In genomic region chr12:73045724-73046606, GRCm38 (mm10) we compare ENCODE assay signal across 8 mouse cellular contexts. TPM values are rescaled to one million over a fixed set of nuclear protein-coding genes. Genes with fewer than 3 reads are reported as not detected.
DNase-seq lines count a peak whose midpoint lies in the region; ATAC-seq and TF ChIP-seq lines count a peak whose summit lies in the region.

No protein-coding gene starts in this region.

- peak overlapping the region; percentile 96 for H3ac ChIP-seq in myocyte (ENCODE audit: control insufficient read depth, insufficient read length)

- peaks cover 93% of the 10 kb centered on the region for H3K27me3 ChIP-seq in kidney, embryonic 14.5 days (ENCODE audit: control insufficient read depth, insufficient read depth, low read length)
- H3K27me3 ChIP-seq in forebrain, postnatal 0 days (ENCODE audit: insufficient read depth, low read length), result peaks cover 87% of the 10 kb centered on the region
- peaks cover 86% of the 10 kb centered on the region for H3K27me3 ChIP-seq in intestine, embryonic 15.5 days (replicated peaks)
- H3K27me3 ChIP-seq in myocyte (ENCODE audit: control insufficient read depth, insufficient read depth, insufficient read length), result no peaks in the 10 kb centered on the region

- H3K27ac ChIP-seq in kidney, embryonic 14.5 days (ENCODE audit: low read depth, low read length), result no peak overlapping the region
- H3K27ac ChIP-seq in forebrain, postnatal 0 days (ENCODE audit: low read depth, low read length), result no peak overlapping the region
- H3K27ac ChIP-seq in intestine, embryonic 15.5 days, result no peak overlapping the region

- TF ChIP-seq POLR2A in myocyte (IDR thresholded peaks at IDR 0.05; ENCODE audit: insufficient read length, low read depth), result peak; percentile 25

- H3K4me1 ChIP-seq in kidney, embryonic 14.5 days (ENCODE audit: control insufficient read depth, insufficient read depth, low read length), result peaks cover 20% of the 10 kb centered on the region; the same call in 1 of the 2 replicates
- no peaks in the 10 kb centered on the region for H3K4me1 ChIP-seq in forebrain, postnatal 0 days (ENCODE audit: insufficient read depth)
- H3K4me1 ChIP-seq in intestine, embryonic 15.5 days (replicated peaks), result peaks cover 24% of the 10 kb centered on the region

- peak; percentile 29; the same call in 1 of the 2 replicates for ATAC-seq in kidney, embryonic 14.5 days (ENCODE audit: low FRiP score, low TSS enrichment)
- peak; percentile 57; the same call in 1 of the 2 replicates for ATAC-seq in forebrain, postnatal 0 days
- no peak for ATAC-seq in intestine, embryonic 15.5 days

- peak overlapping the region; percentile 70 for H3K4me2 ChIP-seq in kidney, embryonic 14.5 days (replicated peaks; ENCODE audit: low read depth, low read length)
- peak overlapping the region; percentile 44 for H3K4me2 ChIP-seq in forebrain, postnatal 0 days (ENCODE audit: low read depth)
- peak overlapping the region; percentile 86 for H3K4me2 ChIP-seq in intestine, embryonic 15.5 days (replicated peaks)
- H3K4me2 ChIP-seq in myocyte (ENCODE audit: low read depth), result peak overlapping the region; percentile 31

- H3K79me2 ChIP-seq in myocyte (ENCODE audit: control insufficient read depth, insufficient read depth), result peaks cover 61% of the 10 kb centered on the region

- peak overlapping the region; percentile 37; the same call in 1 of the 2 replicates for H3K9ac ChIP-seq in kidney, embryonic 14.5 days (ENCODE audit: low read depth, low read length)
- no peak overlapping the region for H3K9ac ChIP-seq in forebrain, postnatal 0 days
- no peak overlapping the region for H3K9ac ChIP-seq in intestine, embryonic 15.5 days

- WGBS in kidney, embryonic 14.5 days, result under 1% methylated on average over 77 of the region's 85 CpGs
- 1% methylated on average over 85 of the region's 85 CpGs for WGBS in forebrain, postnatal 0 days
- under 1% methylated on average over 85 of the region's 85 CpGs for WGBS in intestine, embryonic 15.5 days

- H3K36me3 ChIP-seq in kidney, embryonic 14.5 days (ENCODE audit: control insufficient read depth, insufficient read depth, low read length), result no peaks in the 10 kb centered on the region
- H3K36me3 ChIP-seq in forebrain, postnatal 0 days (ENCODE audit: insufficient read depth), result no peaks in the 10 kb centered on the region
- H3K36me3 ChIP-seq in intestine, embryonic 15.5 days, result no peaks in the 10 kb centered on the region
- peaks cover 7% of the 10 kb centered on the region for H3K36me3 ChIP-seq in myocyte (ENCODE audit: control insufficient read depth, insufficient read depth)

- no peaks in the 10 kb centered on the region for H3K9me3 ChIP-seq in kidney, embryonic 14.5 days (ENCODE audit: control insufficient read depth, low read length)
- H3K9me3 ChIP-seq in forebrain, postnatal 0 days (ENCODE audit: low read length), result no peaks in the 10 kb centered on the region
- H3K9me3 ChIP-seq in intestine, embryonic 15.5 days, result no peaks in the 10 kb centered on the region

- TF ChIP-seq CTCF in forebrain, postnatal 0 days (IDR thresholded peaks at IDR 0.05; ENCODE audit: low read depth), result no peak

- H3K4me3 ChIP-seq in kidney, embryonic 14.5 days (ENCODE audit: low read length), result peak overlapping the region; percentile 45
- peak overlapping the region; percentile 22 for H3K4me3 ChIP-seq in forebrain, postnatal 0 days (ENCODE audit: low read depth, low read length)
- H3K4me3 ChIP-seq in intestine, embryonic 15.5 days (replicated peaks), result peak overlapping the region; percentile 40
- H3K4me3 ChIP-seq in myocyte, result peak overlapping the region; percentile 100

- no peak for DNase-seq in kidney, postnatal 36 days
- DNase-seq in ES-CJ7 (ENCODE audit: low read depth, low spot score), result peak; percentile 59
- DNase-seq in forebrain, postnatal 0 days, result peak; percentile 10
- no peak for DNase-seq in layer of hippocampus, adult 11-12 months (ENCODE audit: low spot score)
- DNase-seq in urinary bladder, postnatal 10 days (ENCODE audit: low spot score), result no peak

TF ChIP-seq in myocyte, 11 proteins besides CTCF, POLR2A, EP300 and RAD21:
- TF ChIP-seq E2F4 (IDR thresholded peaks at IDR 0.05; ENCODE audit: insufficient read depth) (no peak), USF1 (IDR thresholded peaks at IDR 0.05; ENCODE audit: low read depth) (no peak), SRF (IDR thresholded peaks at IDR 0.05; ENCODE audit: control insufficient read depth, insufficient read length, low read depth) (no peak), CEBPB (IDR thresholded peaks at IDR 0.05; ENCODE audit: insufficient read depth, poor library complexity, severe bottlenecking) (no peak), POLR2AphosphoS2 (IDR thresholded peaks at IDR 0.05; ENCODE audit: insufficient read length, low read depth) (peak; percentile 21), MAX (IDR thresholded peaks at IDR 0.05; ENCODE audit: low read depth) (no peak), MYOG (IDR thresholded peaks at IDR 0.05; ENCODE audit: control insufficient read depth in 1 of 3, insufficient read depth in 1 of 3, insufficient read length in 2 of 3, low read depth in 2 of 3) (no peak), MYOD1 (IDR thresholded peaks at IDR 0.05; ENCODE audit: control insufficient read depth in 1 of 3, insufficient read length in 2 of 3, low read depth in 2 of 3) (no peak)

RNA-seq across cellular contexts. Expression of gene Six1, which starts 7.7 kb away (rescaled TPM):
- polyA plus RNA-seq in kidney, embryonic 14.5 days (2014; fragmentation: Nextera tagmentation; extraction: Ambion mirVana), result 0.12 and 0.16 TPM in 2 replicates
- total RNA-seq in forebrain, postnatal 0 days (2014; rRNA removed), result 0.62 and 0.77 TPM in 2 replicates
- polyA plus RNA-seq in forebrain, postnatal 0 days (2015; fragmentation: Nextera tagmentation; extraction: Ambion mirVana), result 0.65 TPM in 2 replicates
- 0.19 and 0.40 TPM in 2 replicates for polyA plus RNA-seq in intestine, embryonic 15.5 days (2015; fragmentation: Nextera tagmentation; extraction: Ambion mirVana)
- 71.7 TPM for polyA plus RNA-seq in myocyte (2012; fragmentation: generic; extraction: Trizol)

Comparison
In these comparisons a context has a peak if more than half of its experiments do, and no peak if none do; other contexts are left out.
1. H3K4me2 ChIP-seq: peak in every context shown above with its lines; median percentile 86 in intestine, embryonic 15.5 days; 70 in kidney, embryonic 14.5 days; 44 in forebrain, postnatal 0 days; 31 in myocyte.
2. H3K4me3 ChIP-seq: peak in every context shown above with its lines; median percentile 100 in myocyte; 45 in kidney, embryonic 14.5 days; 40 in intestine, embryonic 15.5 days; 22 in forebrain, postnatal 0 days.
3. DNase-seq: peak in ES-CJ7 (single experiment) and forebrain, postnatal 0 days (single experiment); none in kidney, postnatal 36 days (0 of 2), layer of hippocampus, adult 11-12 months (single experiment) and urinary bladder, postnatal 10 days (single experiment).
4. RNA of gene Six1, which starts 7.7 kb away (polyA plus RNA-seq): 71.7 TPM in myocyte (single experiment); 0.65 TPM in forebrain, postnatal 0 days, 0.19 to 0.40 TPM in intestine, embryonic 15.5 days and 0.12 to 0.16 TPM in kidney, embryonic 14.5 days; every median in the first group is over 10 times any median in the second.